Mouse (Mus musculus) forebrain, postnatal 0 days (tissue): ENCODE data around the gene Tnn. TPM values are rescaled to one million over a fixed set of nuclear protein-coding genes. Genes with fewer than 3 reads are reported as not detected.

Source experiments
- ATAC-seq: fragments of 200-750 bp; cut with Nextera tagmentation; 2 replicates; pipeline ENCODE4 v1.8.0; 2017; ENCODE audit warnings: mild to moderate bottlenecking, moderate library complexity
- DNase-seq: peaks from one replicate; pipeline ENCODE4 v3.0.0-alpha.2; 2015
- H3K27ac ChIP-seq: fragments of 300-500 bp; sonication (generic); 2 replicates; pipeline ENCODE4 v1.5.1; 2014; ENCODE audit warnings: low read depth, mild to moderate bottlenecking, antibody characterized with exemption, low read length, moderate library complexity, mixed read lengths
- H3K27me3 ChIP-seq: fragments of 300-500 bp; sonication (generic); 2 replicates; pipeline ENCODE4 v1.6.1; 2014; ENCODE audit warnings: mild to moderate bottlenecking, low read length, mixed read lengths; ENCODE audit not compliant: insufficient read depth
- H3K36me3 ChIP-seq: fragments of 300-500 bp; sonication (generic); 2 replicates; pipeline ENCODE4 v1.6.1; 2014; ENCODE audit warnings: mild to moderate bottlenecking, moderate library complexity; ENCODE audit not compliant: insufficient read depth
- H3K4me1 ChIP-seq: fragments of 300-500 bp; sonication (generic); 2 replicates; pipeline ENCODE4 v1.6.1; 2014; ENCODE audit warnings: antibody characterized with exemption; ENCODE audit not compliant: insufficient read depth
- H3K4me2 ChIP-seq: fragments of 300-500 bp; sonication (generic); 2 replicates; pipeline ENCODE4 v1.6.1; 2014; ENCODE audit warnings: low read depth, mild to moderate bottlenecking, moderate library complexity
- H3K4me3 ChIP-seq: fragments of 300-500 bp; sonication (generic); 2 replicates; pipeline ENCODE4 v1.5.1; 2014; ENCODE audit warnings: low read depth, low read length, mixed read lengths
- H3K9ac ChIP-seq: fragments of 300-500 bp; sonication (generic); 2 replicates; pipeline ENCODE4 v1.6.1; 2014; ENCODE audit warnings: mild to moderate bottlenecking
- H3K9me3 ChIP-seq: fragments of 300-500 bp; sonication (generic); 2 replicates; pipeline ENCODE4 v1.6.1; 2016; ENCODE audit warnings: low read length
- CTCF ChIP-seq: sonication (generic); IDR thresholded peaks from 2 replicates; pipeline ENCODE4 v1.5.1; 2016; ENCODE audit warnings: antibody characterized with exemption, control low read depth, low read depth
- WGBS: fragments of 180-500 bp; shearing (Covaris S2); extraction: QIAGEN DNeasy Blood & Tissue Kit; methylation state at CpG from one replicate; pipeline ENCODE4 v1.1.7; 2014; 5-methylcytosine and 5-hydroxymethylcytosine counted together
- polyA plus RNA-seq: library from polyadenylated mRNA; unstranded; fragments of >200 nt; fragmentation: Nextera tagmentation; extraction: Ambion mirVana; gene quantifications from 2 replicates; pipeline ENCODE4 v1.2.1, GENCODE M21; 2015
- total RNA-seq: library from RNA; depleted of rRNA; stranded (reverse); fragments of >200 nt; gene quantifications from 2 replicates; pipeline ENCODE4 v1.2.3, GENCODE M21; 2014

Tnn gene
- total and polyA plus RNA-seq, 2 experiments from 2014 or later: 0.06 to 2.8 TPM

DNA sequence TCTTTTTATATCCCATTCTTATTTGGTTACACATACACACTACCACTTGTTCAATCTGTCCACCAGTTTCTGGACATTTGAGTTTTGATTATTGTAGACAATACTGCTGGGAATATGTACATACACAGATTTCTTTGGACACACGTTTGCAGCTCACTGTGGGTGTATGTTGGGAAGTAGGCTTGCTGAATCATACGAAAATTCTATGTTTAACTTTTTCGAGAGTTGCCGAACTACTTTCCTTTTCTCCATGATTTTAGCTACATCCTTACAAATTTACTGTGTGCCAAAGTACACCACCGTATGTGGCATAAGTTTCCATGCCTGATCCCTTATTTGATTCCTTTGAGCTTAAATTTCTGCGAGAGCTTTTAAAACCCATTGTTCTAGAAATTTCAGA is 102.5 kb downstream of the Tnn start:
- H3K4me3 ChIP-seq: no peak overlapping the region
- no peak for ATAC-seq
- no peak overlapping the region for H3K4me2 ChIP-seq
- H3K9ac ChIP-seq: no peak overlapping the region
- no peaks in the 10 kb centered on the region for H3K27me3 ChIP-seq
- TF ChIP-seq CTCF: no peak
- 90% methylated on average over 6 of the region's 6 CpGs for WGBS
- H3K9me3 ChIP-seq: no peaks in the 10 kb centered on the region
- H3K27ac ChIP-seq: no peak overlapping the region
- no peak for DNase-seq
- no peaks in the 10 kb centered on the region for H3K4me1 ChIP-seq
- no peaks in the 10 kb centered on the region for H3K36me3 ChIP-seq

DNA sequence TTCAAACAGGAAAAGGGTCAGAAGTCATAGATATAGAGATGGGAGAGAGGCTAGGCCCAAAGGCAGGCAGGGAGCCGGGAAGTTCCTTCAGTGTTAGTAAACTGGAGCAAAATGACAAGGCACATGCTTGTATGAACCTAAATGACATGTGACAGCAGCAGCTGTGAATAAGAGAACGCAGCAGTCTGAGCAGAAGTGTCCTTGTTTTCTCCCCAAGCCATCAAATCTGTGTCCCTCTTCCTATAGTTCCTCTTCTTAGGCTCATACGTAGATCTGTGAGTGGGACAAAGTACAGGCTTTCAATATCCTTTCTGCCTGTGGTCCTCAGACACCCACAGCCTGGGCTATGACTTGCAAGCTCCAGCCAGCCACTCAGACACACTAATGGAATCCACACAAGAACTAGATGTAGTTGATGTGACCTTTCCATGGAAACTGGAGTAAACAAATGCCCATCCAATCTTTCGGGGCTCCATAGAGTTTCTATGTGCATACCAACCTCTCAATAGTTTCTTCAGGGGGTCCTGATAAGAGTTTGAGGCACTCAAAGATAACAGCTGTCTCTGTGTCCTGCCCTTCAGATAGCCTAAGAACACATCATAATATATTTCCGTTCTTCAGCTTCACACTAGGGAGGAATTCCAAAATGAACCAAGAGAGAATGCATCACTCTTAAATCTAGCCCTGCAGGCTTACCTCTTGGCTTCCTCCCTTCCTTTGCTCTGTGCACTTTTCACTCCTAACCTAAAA is 104.1 kb downstream of the Tnn start:
- Histone ChIP-seq H3K4me2 (no peak overlapping the region), H3K4me3 (no peak overlapping the region), H3K4me1 (0 out of 2 replicates have a peak, but pooled peaks cover under 1% of the 10 kb centered on the region), H3K36me3 (no peaks in the 10 kb centered on the region), H3K9ac (no peak overlapping the region), H3K27ac (no peak overlapping the region), H3K27me3 (no peaks in the 10 kb centered on the region), H3K9me3 (no peaks in the 10 kb centered on the region)
- DNase-seq (no peak), ATAC-seq (no peak)
- no peak for TF ChIP-seq CTCF
- WGBS: 90% methylated on average over 5 of the region's 5 CpGs

DNA sequence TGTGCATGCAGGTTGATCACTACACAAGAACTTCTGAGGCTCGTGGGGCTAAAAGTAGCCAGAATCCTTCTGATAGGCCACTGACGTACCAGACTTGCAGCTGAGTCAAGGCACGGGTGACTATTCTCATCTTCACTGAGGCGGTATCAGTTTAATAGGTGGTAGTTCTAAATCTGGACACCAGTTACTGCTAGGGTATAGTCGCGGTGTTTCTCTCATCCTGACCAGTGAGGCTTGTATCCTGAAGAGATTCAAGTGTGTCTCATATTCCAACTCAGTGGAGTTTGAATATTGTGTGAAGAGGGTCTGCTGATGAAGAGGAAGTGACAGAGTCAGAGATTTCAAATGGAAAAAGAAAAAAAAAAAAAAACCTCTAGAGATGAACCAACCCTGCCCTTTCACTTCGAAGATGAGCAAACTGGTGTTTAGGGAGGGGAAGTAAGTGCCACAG is 105.9 kb downstream of the Tnn start:
- Histone ChIP-seq H3K4me3 (no peak overlapping the region), H3K36me3 (no peaks in the 10 kb centered on the region), H3K4me1 (0 out of 2 replicates have a peak, but pooled peaks cover 6% of the 10 kb centered on the region), H3K9me3 (no peaks in the 10 kb centered on the region), H3K27ac (no peak overlapping the region), H3K27me3 (no peaks in the 10 kb centered on the region), H3K4me2 (no peak overlapping the region), H3K9ac (no peak overlapping the region)
- ATAC-seq: no peak
- TF ChIP-seq CTCF: no peak
- DNase-seq: no peak
- WGBS: 92% methylated on average over 7 of the region's 7 CpGs

DNA sequence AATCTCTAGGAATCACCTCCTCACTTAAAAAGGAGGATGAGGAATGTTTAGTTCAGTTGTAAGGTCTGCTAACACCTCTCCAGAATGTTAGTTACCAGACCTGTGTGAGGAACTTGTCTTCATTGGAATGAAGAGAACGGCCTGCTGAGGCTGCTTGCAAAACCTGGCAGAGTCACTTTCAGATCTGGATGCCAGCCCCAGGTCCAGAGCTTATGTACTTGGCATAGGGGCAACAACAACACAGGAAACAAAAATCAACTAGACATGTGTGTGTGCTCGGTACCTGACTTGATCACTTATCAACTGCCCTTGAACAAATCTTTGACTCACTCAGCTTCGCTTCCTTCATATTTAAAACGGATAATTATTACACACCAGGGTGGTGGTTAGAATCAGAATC is 106.6 kb downstream of the Tnn start:
- Histone ChIP-seq H3K4me3 (no peak overlapping the region), H3K36me3 (no peaks in the 10 kb centered on the region), H3K9me3 (no peaks in the 10 kb centered on the region), H3K4me2 (no peak overlapping the region), H3K4me1 (0 out of 2 replicates have a peak, but pooled peaks cover 6% of the 10 kb centered on the region), H3K9ac (no peak overlapping the region), H3K27ac (no peak overlapping the region), H3K27me3 (no peaks in the 10 kb centered on the region)
- 80% methylated on average over 4 of the region's 4 CpGs for WGBS
- DNase-seq (no peak), ATAC-seq (no peak)
- no peak for TF ChIP-seq CTCF

DNA sequence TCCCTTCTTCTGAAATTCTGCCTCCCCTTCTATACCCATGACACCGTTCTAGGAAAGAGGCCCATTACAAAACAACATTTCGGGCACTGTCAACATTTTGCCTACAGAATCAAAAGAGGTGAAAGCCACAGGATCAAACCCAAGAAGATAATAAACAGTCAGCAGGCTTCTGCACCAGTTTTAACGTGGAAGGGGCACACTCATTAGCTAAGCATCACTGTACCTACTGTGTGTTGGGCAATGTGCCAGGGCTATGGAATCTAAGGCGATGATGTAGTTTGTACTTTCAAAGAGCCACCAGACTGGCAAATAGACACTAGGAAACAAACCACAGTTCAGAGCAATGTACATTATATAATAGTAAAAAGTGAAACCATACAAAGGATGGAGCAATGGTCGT is 107.4 kb downstream of the Tnn start:
- H3K27me3 ChIP-seq: no peaks in the 10 kb centered on the region
- H3K9me3 ChIP-seq: no peaks in the 10 kb centered on the region
- H3K4me2 ChIP-seq: no peak overlapping the region
- H3K9ac ChIP-seq: no peak overlapping the region
- TF ChIP-seq CTCF: no peak
- H3K36me3 ChIP-seq: no peaks in the 10 kb centered on the region
- no peak overlapping the region for H3K4me3 ChIP-seq
- 0 out of 2 replicates have a peak, but pooled peaks cover 6% of the 10 kb centered on the region for H3K4me1 ChIP-seq
- DNase-seq (no peak), ATAC-seq (no peak)
- H3K27ac ChIP-seq: no peak overlapping the region
- WGBS: 69% methylated on average over 5 of the region's 5 CpGs

DNA sequence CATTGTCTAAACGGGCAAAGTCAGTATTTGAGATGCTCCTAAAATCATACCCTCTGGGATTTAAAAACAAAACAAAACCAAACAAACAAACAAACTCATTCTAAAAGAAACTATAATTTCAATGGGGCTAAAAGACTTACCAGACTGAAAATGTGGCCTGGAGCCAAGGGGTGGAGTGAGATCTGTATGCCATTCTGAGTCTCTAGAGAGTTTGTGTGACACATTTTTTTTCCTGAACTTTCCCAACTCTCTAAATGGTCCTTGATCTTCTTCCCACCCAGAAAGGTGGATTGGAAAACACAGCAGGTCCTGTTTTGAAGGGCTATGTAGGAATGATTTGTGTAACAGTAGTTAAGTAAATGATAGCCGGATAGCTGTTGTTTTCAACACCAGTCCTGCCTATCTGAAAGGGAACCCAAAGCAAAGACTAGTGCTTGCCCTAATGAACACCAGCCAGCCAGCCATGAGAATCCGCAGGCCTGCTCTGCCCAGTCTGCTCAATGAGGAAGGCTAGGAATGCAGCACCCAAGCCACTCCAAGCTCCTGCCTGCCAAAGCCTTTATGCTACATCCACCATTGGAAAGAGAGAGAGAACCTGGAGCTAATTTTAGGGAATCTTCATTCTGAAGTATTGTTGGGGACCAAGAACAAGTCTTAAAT is 108.2 kb downstream of the Tnn start:
- Histone ChIP-seq H3K27me3 (no peaks in the 10 kb centered on the region), H3K4me3 (peak overlapping the region; percentile 30; the same call in 1 of the 2 replicates), H3K36me3 (no peaks in the 10 kb centered on the region), H3K9me3 (no peaks in the 10 kb centered on the region), H3K9ac (no peak overlapping the region), H3K4me2 (peak overlapping the region; percentile 47; the same call in 1 of the 2 replicates), H3K27ac (no peak overlapping the region), H3K4me1 (0 out of 2 replicates have a peak, but pooled peaks cover 6% of the 10 kb centered on the region)
- no peak for TF ChIP-seq CTCF
- WGBS: 58% methylated on average over 3 of the region's 3 CpGs
- ATAC-seq (no peak), DNase-seq (no peak)
